Mouse (Mus musculus): ENCODE data around the gene Rtkn2. TPM values are rescaled to one million over a fixed set of nuclear protein-coding genes. Genes with fewer than 3 reads are reported as not detected.

Rtkn2 gene
- polyA plus RNA-seq, 1 experiment from 2014 or later, result 13.8 TPM

- no peak for ATAC-seq (ENCODE audit: insufficient number of reproducible peaks, low FRiP score, low TSS enrichment, low read depth)
- DNase-seq (ENCODE audit: low spot score), result no peak
- WGBS, result 85% methylated on average over 4 of the region's 4 CpGs
These were observed 27.7 kb upstream of the Rtkn2 start for GRCm38 (mm10) chr10:67951690-67952089.

DNA sequence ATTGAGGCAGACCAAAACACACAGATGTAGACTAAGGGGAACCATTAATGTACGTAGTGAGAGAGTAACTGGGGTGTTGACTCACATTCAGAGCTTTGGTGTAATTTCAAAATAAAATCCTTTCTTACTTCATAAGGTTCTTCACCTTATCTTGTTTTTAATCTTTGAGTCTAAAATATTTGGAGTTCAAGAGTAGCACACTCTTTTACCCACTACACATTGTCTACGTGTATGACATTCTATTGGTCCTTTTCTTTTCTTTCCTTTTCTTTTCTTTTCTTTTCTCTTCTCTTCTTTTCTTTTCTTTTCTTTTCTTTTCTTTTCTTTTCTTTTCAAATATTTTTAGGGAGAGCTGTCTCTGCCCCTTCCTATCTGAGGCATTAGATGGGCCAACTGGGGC lies 23.4 kb upstream of the Rtkn2 start:
- H3K27ac ChIP-seq (replicated peaks; ENCODE audit: low read depth, low read length), result no peak overlapping the region
- no peaks in the 10 kb centered on the region for H3K27me3 ChIP-seq (ENCODE audit: control insufficient read depth, insufficient read depth, low read length)
- H3K9ac ChIP-seq (ENCODE audit: low read length), result no peak overlapping the region
- ATAC-seq (ENCODE audit: insufficient number of reproducible peaks, low FRiP score, low TSS enrichment, low read depth) (no peak), DNase-seq (ENCODE audit: low spot score) (no peak)
- no peaks in the 10 kb centered on the region for H3K9me3 ChIP-seq (ENCODE audit: control insufficient read depth, low read length)
- H3K4me2 ChIP-seq (ENCODE audit: low read depth, severe bottlenecking), result no peak overlapping the region
- H3K4me1 ChIP-seq (ENCODE audit: control insufficient read depth, insufficient read depth, low read length), result no peaks in the 10 kb centered on the region
- no peak overlapping the region for H3K4me3 ChIP-seq (ENCODE audit: low read depth, low read length)
- 87% methylated on average over 2 of the region's 2 CpGs for WGBS
- H3K36me3 ChIP-seq (ENCODE audit: control insufficient read depth, insufficient read depth, low read length), result no peaks in the 10 kb centered on the region

More at GRCm38 (mm10) chr10:67951690-67952089, 27.7 kb upstream of the Rtkn2 start:
- no peak overlapping the region for H3K27ac ChIP-seq (replicated peaks; ENCODE audit: low read depth, low read length)
- H3K4me2 ChIP-seq (ENCODE audit: low read depth, severe bottlenecking), result no peak overlapping the region
- no peaks in the 10 kb centered on the region for H3K4me1 ChIP-seq (ENCODE audit: control insufficient read depth, insufficient read depth, low read length)
- no peaks in the 10 kb centered on the region for H3K9me3 ChIP-seq (ENCODE audit: control insufficient read depth, low read length)
- no peaks in the 10 kb centered on the region for H3K27me3 ChIP-seq (ENCODE audit: control insufficient read depth, insufficient read depth, low read length)
- H3K36me3 ChIP-seq (ENCODE audit: control insufficient read depth, insufficient read depth, low read length), result no peaks in the 10 kb centered on the region
- H3K9ac ChIP-seq (ENCODE audit: low read length), result no peak overlapping the region
- no peak overlapping the region for H3K4me3 ChIP-seq (ENCODE audit: low read depth, low read length)

GRCm38 (mm10) chr10:67959982-67960381 lies 19.4 kb upstream of the Rtkn2 start:
- no peaks in the 10 kb centered on the region for H3K36me3 ChIP-seq (ENCODE audit: control insufficient read depth, insufficient read depth, low read length)
- no peaks in the 10 kb centered on the region for H3K4me1 ChIP-seq (ENCODE audit: control insufficient read depth, insufficient read depth, low read length)
- H3K4me3 ChIP-seq (ENCODE audit: low read depth, low read length), result no peak overlapping the region
- no peak overlapping the region for H3K4me2 ChIP-seq (ENCODE audit: low read depth, severe bottlenecking)
- ATAC-seq (ENCODE audit: insufficient number of reproducible peaks, low FRiP score, low TSS enrichment, low read depth) (no peak), DNase-seq (ENCODE audit: low spot score) (no peak)
- no peak overlapping the region for H3K9ac ChIP-seq (ENCODE audit: low read length)
- no peaks in the 10 kb centered on the region for H3K9me3 ChIP-seq (ENCODE audit: control insufficient read depth, low read length)
- 84% methylated on average over 3 of the region's 3 CpGs for WGBS
- no peaks in the 10 kb centered on the region for H3K27me3 ChIP-seq (ENCODE audit: control insufficient read depth, insufficient read depth, low read length)
- H3K27ac ChIP-seq (replicated peaks; ENCODE audit: low read depth, low read length), result no peak overlapping the region

DNA sequence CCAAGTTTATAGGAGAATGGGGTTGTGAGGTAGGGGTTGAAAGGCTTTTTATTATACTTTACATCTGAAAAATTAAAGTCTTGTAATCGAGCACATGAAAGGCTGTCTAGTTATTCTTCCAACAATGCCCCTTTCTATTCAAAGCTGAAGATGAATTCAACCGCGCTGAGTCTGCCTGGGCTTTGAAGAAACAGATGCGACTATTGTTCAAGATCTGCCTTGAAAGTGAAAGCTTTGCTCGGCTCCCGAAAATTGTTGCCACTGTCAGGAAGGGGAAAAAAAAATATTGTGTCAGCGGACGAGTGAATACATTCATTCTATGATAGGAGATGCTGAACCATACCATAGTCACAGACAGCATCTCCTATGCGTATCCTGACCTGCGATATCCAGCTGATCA lies 16.9 kb upstream of the Rtkn2 start:
- H3K27ac ChIP-seq (replicated peaks; ENCODE audit: low read depth, low read length), result no peak overlapping the region
- H3K4me1 ChIP-seq (ENCODE audit: control insufficient read depth, insufficient read depth, low read length), result no peaks in the 10 kb centered on the region
- H3K27me3 ChIP-seq (ENCODE audit: control insufficient read depth, insufficient read depth, low read length), result no peaks in the 10 kb centered on the region
- WGBS, result 85% methylated on average over 10 of the region's 10 CpGs
- no peak for DNase-seq (ENCODE audit: low spot score)
- ATAC-seq (ENCODE audit: insufficient number of reproducible peaks, low FRiP score, low TSS enrichment, low read depth), result no peak
- H3K4me3 ChIP-seq (ENCODE audit: low read depth, low read length), result no peak overlapping the region
- H3K36me3 ChIP-seq (ENCODE audit: control insufficient read depth, insufficient read depth, low read length), result no peaks in the 10 kb centered on the region
- H3K9me3 ChIP-seq (ENCODE audit: control insufficient read depth, low read length), result no peaks in the 10 kb centered on the region
- H3K4me2 ChIP-seq (ENCODE audit: low read depth, severe bottlenecking), result no peak overlapping the region
- H3K9ac ChIP-seq (ENCODE audit: low read length), result no peak overlapping the region

- no peak overlapping the region for H3K4me2 ChIP-seq (ENCODE audit: low read depth, severe bottlenecking)
- no peaks in the 10 kb centered on the region for H3K9me3 ChIP-seq (ENCODE audit: control insufficient read depth, low read length)
- H3K4me1 ChIP-seq (ENCODE audit: control insufficient read depth, insufficient read depth, low read length), result no peaks in the 10 kb centered on the region
- no peaks in the 10 kb centered on the region for H3K27me3 ChIP-seq (ENCODE audit: control insufficient read depth, insufficient read depth, low read length)
- WGBS, result 69% methylated on average over 8 of the region's 8 CpGs
- H3K36me3 ChIP-seq (ENCODE audit: control insufficient read depth, insufficient read depth, low read length), result no peaks in the 10 kb centered on the region
- no peak for DNase-seq (ENCODE audit: low spot score)
- H3K27ac ChIP-seq (replicated peaks; ENCODE audit: low read depth, low read length), result no peak overlapping the region
- ATAC-seq (ENCODE audit: insufficient number of reproducible peaks, low FRiP score, low TSS enrichment, low read depth), result no peak
- H3K9ac ChIP-seq (ENCODE audit: low read length), result no peak overlapping the region
- H3K4me3 ChIP-seq (ENCODE audit: low read depth, low read length), result no peak overlapping the region
These were observed 15.3 kb upstream of the Rtkn2 start for GRCm38 (mm10) chr10:67964060-67964459.

- H3K4me3 ChIP-seq (ENCODE audit: low read depth, low read length), result no peak overlapping the region
- H3K4me1 ChIP-seq (ENCODE audit: control insufficient read depth, insufficient read depth, low read length), result no peaks in the 10 kb centered on the region
- H3K36me3 ChIP-seq (ENCODE audit: control insufficient read depth, insufficient read depth, low read length), result no peaks in the 10 kb centered on the region
- ATAC-seq (ENCODE audit: insufficient number of reproducible peaks, low FRiP score, low TSS enrichment, low read depth) (no peak), DNase-seq (ENCODE audit: low spot score) (no peak)
- no peak overlapping the region for H3K27ac ChIP-seq (replicated peaks; ENCODE audit: low read depth, low read length)
- H3K9me3 ChIP-seq (ENCODE audit: control insufficient read depth, low read length), result no peaks in the 10 kb centered on the region
- 88% methylated on average over 4 of the region's 4 CpGs for WGBS
- no peak overlapping the region for H3K4me2 ChIP-seq (ENCODE audit: low read depth, severe bottlenecking)
- no peaks in the 10 kb centered on the region for H3K27me3 ChIP-seq (ENCODE audit: control insufficient read depth, insufficient read depth, low read length)
- H3K9ac ChIP-seq (ENCODE audit: low read length), result no peak overlapping the region
These were observed 14.0 kb upstream of the Rtkn2 start for GRCm38 (mm10) chr10:67965251-67965986.

DNA sequence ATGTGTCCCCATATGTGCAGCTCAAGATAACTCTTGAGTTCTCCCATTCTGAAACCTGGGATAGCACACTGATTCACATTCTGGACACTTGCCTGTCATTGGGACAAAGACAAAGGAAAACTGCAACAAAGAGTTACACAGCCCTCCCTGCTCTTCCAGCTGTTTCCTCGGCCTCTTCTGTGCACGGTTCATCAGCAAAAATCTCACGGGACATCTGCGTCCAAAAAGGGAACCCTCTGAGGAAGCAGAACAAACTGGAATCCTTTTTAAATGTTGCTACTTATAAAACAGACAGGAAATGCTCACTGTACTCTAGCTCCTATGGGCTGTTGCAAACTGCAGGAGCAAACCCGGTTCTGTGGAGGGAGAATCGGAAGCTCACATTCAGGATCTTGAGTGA lies 13.3 kb upstream of the Rtkn2 start:
- no peaks in the 10 kb centered on the region for H3K9me3 ChIP-seq (ENCODE audit: control insufficient read depth, low read length)
- WGBS, result 81% methylated on average over 6 of the region's 6 CpGs
- no peaks in the 10 kb centered on the region; the same call in 1 of the 2 replicates for H3K4me1 ChIP-seq (ENCODE audit: control insufficient read depth, insufficient read depth, low read length)
- H3K4me3 ChIP-seq (ENCODE audit: low read depth, low read length), result no peak overlapping the region
- no peak overlapping the region for H3K4me2 ChIP-seq (ENCODE audit: low read depth, severe bottlenecking)
- no peaks in the 10 kb centered on the region for H3K27me3 ChIP-seq (ENCODE audit: control insufficient read depth, insufficient read depth, low read length)
- H3K27ac ChIP-seq (replicated peaks; ENCODE audit: low read depth, low read length), result no peak overlapping the region
- H3K36me3 ChIP-seq (ENCODE audit: control insufficient read depth, insufficient read depth, low read length), result no peaks in the 10 kb centered on the region
- ATAC-seq (ENCODE audit: insufficient number of reproducible peaks, low FRiP score, low TSS enrichment, low read depth) (no peak), DNase-seq (ENCODE audit: low spot score) (no peak)
- no peak overlapping the region for H3K9ac ChIP-seq (ENCODE audit: low read length)

GRCm38 (mm10) chr10:67966983-67967382 lies 12.4 kb upstream of the Rtkn2 start:
- H3K27me3 ChIP-seq (ENCODE audit: control insufficient read depth, insufficient read depth, low read length), result no peaks in the 10 kb centered on the region
- no peak overlapping the region for H3K27ac ChIP-seq (replicated peaks; ENCODE audit: low read depth, low read length)
- no peak overlapping the region for H3K4me2 ChIP-seq (ENCODE audit: low read depth, severe bottlenecking)
- H3K36me3 ChIP-seq (ENCODE audit: control insufficient read depth, insufficient read depth, low read length), result no peaks in the 10 kb centered on the region
- no peak overlapping the region for H3K9ac ChIP-seq (ENCODE audit: low read length)
- peaks cover 4% of the 10 kb centered on the region for H3K4me1 ChIP-seq (ENCODE audit: control insufficient read depth, insufficient read depth, low read length)
- H3K9me3 ChIP-seq (ENCODE audit: control insufficient read depth, low read length), result no peaks in the 10 kb centered on the region
- ATAC-seq (ENCODE audit: insufficient number of reproducible peaks, low FRiP score, low TSS enrichment, low read depth) (no peak), DNase-seq (ENCODE audit: low spot score) (no peak)
- 89% methylated on average over 2 of the region's 2 CpGs for WGBS
- no peak overlapping the region for H3K4me3 ChIP-seq (ENCODE audit: low read depth, low read length)

All from limb, embryonic 11.5 days (tissue).